Mouse (Mus musculus): ENCODE measurements around the gene Olfr479.
"Not testable (repeated sequence)": the region's sequence is repeated elsewhere in the genome, so short reads cannot be mapped to it uniquely, and the experiment has no call there.

Gene Olfr479

GRCm38 (mm10) chr7:108050393-108050792 is at the start of gene Olfr479:
Olfr479 (plus strand) TSS chr7:108050693.
- no peak for DNase-seq

GRCm38 (mm10) chr7:108014256-108014655 is 36.2 kb upstream of the Olfr479 start:
- not testable (repeated sequence) for DNase-seq

- DNase-seq: no peak
These were observed 16.6 kb upstream of the Olfr479 start, which contains the start of gene Olfr478 for GRCm38 (mm10) chr7:108033889-108034288. Olfr478 (minus strand) TSS chr7:108033989.

DNA sequence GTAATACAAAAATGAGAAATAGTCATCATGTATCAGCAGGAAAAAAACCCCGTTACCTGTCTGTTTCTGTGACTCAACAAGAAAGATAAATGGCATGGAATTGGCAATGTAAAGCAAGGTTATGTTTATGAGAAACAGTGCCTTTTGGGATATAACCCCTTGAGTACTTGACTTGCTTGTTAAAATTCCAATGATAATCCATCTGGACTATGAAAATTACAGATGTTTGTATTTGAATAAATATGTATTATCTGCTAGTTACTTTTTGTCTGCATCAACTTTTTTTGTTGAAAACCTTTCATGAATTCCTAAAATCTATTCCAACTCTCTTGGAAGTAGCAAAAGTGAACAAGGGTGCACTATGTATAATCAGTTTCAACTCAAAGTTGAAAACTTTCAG is 16.8 kb downstream of the Olfr479 start, which contains the start of gene Olfr480:
Gene Olfr480, minus strand, starts transcription at position 101 of the 400 bp plus-strand sequence.
- no peak for DNase-seq

DNA sequence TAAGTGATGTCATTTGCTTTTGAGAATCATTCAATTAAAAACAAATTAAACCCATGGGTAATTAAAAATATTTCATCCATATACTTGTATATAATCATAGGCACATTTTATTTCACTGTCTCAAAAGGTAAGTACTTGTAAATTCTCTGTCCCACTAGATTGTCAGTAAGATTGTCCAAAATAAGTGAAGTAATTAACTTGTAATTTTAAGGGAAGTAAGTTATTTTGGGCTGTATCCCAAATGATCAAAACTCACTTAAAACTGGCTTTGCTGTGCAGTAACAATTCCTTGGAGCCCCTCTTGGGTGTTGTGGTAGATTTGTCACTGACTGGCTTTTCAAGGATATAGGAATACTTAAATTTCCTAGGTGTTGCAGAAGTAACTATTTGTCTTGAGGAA is 29.1 kb downstream of the Olfr479 start, which contains the start of gene Olfr481:
Gene Olfr481, plus strand, starts transcription at position 301 of the 400 bp plus-strand sequence.
- DNase-seq: no peak

DNA sequence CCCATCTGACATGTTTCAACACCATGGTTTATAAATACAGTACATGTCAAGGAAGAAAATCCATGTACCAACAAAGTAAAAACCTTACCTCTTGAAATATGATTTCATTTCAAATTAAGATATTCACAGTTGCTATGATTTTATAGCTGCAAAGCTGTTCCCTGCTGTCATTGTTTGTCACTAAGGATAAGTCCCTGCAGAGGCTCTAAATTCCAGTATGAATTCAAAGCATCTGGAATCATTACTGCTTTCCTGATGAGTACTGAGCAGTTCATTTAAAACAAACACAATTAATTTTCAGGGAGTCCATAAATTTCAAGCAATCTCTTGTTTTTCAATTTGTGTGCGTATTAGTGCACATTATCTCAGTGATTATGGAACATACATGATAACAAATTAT is 47.0 kb downstream of the Olfr479 start, which contains the start of gene Olfr482:
Gene Olfr482, minus strand, starts transcription at position 101 of the 400 bp plus-strand sequence.
- DNase-seq: no peak

- no peak for DNase-seq
These were observed 50.1 kb downstream of the Olfr479 start, which contains the start of gene Olfr483 for GRCm38 (mm10) chr7:108100549-108100948. Olfr483 (plus strand) TSS chr7:108100849.

Data from B cell, adult 2 months (primary cell).